Mouse (Mus musculus): ENCODE measurements around the gene Shank2.

- no peak for TF ChIP-seq CTCF (IDR thresholded peaks at IDR 0.05)
- TF ChIP-seq EP300 (IDR thresholded peaks at IDR 0.05), result no peak
Measured at GRCm38 (mm10) chr7:144316797-144317196, 315.1 kb downstream of the Shank2 start.

Measured in lung, postnatal 0 days (tissue).